Mouse (Mus musculus): ENCODE measurements around the gene Ramp3.

Gene Ramp3

DNA sequence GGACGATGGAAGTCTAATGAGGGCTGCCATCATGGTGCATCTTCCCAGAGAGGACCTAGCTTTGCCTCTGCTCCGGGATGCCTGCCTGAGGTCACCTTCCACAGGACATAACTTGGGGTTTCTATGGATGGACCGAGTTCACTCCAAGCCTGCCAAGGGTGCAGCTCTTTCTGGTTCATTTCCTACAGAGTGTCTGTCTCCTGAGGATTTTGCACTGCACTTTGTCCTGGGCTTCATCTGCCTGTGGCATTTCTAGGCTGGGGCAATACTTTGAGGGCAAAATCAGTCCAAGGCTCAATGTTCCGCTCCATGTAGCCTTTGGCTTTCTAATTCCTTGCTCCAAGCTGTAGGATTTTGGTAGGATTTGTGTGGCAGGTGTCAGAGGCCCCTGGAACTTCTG is 12.5 kb downstream of the Ramp3 start:
- no peak for DNase-seq (ENCODE audit: low spot score in 2 of 2)

DNA sequence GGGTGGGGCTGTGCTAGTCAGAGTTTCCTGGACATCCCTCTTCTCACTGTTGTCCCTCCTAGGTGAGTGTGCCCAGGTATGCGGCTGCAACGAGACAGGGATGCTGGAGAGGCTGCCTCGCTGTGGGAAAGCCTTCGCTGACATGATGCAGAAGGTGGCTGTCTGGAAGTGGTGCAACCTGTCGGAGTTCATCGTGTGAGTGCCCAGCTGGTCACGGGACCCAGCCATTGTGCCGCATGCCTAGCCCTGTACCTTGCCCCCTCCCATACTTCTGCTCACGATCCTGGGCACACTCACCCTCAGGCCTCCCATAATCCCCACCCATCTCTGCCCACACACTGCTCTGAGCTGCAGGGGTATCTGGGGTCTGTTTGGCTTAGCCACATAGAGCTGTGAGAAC is 16.4 kb downstream of the Ramp3 start:
- no peak for DNase-seq (ENCODE audit: low spot score in 2 of 2)

DNA sequence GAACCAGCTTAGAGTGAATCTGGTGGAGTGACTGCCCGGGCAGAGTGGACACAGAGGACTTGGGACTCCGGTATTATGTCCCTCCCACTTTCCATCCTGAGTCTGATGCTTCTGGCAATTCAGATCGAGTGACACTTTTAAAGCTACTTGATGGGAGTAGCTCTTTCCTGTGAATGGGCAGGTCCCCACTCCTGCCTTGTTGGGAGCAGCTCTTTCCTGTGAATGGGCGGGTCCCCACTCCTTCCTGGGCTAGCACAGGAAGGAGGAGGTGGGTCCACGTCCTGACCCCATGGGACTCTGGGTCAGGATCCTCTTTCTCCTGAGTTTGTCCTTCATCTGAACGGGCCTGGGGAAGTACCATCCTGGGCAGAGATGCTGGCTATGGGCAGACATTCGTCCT is 17.1 kb downstream of the Ramp3 start:
- no peak for DNase-seq (ENCODE audit: low spot score in 2 of 2)

DNA sequence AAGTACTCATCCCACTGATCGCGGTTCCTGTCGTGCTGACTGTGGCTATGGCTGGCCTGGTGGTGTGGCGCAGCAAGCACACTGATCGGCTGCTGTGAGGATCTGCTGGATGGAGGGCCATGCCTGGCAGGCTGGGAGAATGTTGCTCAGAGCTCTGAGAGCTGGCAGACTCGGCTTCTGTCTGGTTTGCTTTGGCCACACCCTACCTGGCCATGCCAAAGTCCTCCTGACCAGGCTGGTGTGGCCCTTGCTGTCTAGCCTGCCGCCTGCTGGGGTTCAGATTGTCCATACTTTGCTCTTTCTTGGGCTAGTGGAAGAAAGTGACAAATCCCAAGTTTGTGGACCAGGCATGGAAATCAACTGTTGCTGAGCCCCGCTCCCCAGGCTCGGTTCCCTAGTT is 18.3 kb downstream of the Ramp3 start:
- no peak for DNase-seq (ENCODE audit: low spot score in 2 of 2)

DNA sequence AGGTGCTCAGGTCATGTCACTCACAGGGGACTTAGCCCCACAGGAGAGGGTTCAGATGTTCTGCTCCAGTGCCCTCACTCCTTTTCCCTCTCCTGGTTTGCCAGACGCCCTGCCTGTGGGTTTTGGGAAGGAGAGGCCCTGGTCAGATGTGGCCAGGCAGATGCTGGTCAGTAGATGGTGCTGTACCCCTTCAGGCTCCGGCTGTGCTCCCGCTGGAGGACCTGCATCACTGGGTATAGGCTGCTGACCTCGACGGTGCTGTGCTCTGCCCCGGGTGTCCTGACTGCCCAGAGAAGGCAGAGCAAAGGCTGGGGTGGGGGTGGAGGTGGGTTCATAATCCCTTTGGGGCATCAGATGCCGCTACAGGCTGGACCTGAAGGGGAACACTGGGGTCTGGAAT is 19.2 kb downstream of the Ramp3 start:
- no peak for DNase-seq (ENCODE audit: low spot score in 2 of 2)

DNA sequence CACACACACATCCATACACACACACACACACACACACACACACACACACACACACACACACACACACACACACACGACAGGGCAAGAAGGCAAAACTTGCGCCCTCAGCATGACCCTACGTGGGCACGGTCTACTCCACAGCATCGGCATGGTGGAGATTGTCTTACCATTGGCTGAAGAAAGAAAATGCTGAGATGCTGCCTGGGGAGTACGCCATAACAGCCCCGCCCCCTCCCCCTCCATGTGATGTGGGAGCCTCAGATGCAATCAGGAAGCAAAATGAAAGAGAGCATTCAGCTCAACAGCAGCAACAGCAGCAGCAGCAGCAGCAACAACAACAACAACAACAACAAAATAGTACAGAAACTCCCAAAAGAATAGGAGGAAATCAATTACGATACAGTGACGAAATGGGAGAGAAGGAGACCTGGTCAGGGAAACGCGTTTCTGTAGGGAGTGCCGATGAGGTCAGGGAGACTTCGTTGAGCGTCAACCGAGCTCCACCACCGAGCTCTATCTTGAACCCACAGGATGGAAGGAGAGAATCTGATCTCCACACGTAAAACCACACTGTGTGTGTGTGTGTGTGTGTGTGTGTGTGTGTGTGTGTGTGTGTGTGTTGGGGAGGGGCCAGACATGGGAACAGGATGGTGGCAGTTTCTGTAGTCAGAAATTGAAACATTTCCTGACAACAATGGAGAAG is 21.5 kb downstream of the Ramp3 start:
- no peak for DNase-seq (ENCODE audit: low spot score in 2 of 2)

DNA sequence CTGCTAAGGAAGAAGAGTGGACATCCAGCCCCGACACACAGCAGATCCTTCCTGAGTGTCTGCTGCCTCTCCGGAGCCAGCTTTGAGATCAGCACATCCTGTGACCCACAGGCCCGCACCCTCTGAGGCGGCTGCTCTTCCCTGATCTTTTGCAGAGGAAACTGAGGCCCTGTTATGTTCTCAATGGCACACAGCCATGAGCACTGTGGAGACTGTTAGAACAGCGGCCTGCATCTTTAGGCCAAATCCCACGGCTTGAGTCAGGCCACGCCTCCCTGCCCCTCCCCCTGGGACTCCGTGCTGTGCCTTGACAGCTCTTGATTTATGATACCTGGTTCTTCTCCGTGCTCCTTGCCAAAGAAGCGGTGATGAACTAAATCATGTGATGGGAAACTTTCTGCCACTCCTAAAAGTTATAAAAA is 22.1 kb downstream of the Ramp3 start:
- DNase-seq (ENCODE audit: low spot score in 2 of 2) = no peak

DNA sequence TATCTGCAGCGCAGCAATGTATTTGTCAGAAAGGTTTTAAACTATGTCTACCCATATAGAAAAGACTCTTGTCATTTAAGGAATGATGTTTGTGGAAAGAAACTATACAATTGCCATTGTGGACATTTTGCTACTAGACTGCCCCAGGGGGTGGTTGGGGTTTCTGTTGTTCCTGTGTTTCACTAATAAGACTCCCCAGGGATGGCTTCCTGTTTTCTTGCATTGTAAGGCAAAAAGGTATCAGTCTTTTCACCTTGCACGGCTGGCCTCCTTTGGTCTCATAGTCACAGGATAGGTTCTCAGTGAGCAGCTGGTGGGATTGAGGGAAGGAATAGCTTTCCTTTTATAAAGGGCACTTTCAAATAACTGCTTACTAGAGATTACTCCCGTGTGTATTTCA is 26.4 kb downstream of the Ramp3 start:
- DNase-seq (ENCODE audit: low spot score in 2 of 2) = no peak

DNA sequence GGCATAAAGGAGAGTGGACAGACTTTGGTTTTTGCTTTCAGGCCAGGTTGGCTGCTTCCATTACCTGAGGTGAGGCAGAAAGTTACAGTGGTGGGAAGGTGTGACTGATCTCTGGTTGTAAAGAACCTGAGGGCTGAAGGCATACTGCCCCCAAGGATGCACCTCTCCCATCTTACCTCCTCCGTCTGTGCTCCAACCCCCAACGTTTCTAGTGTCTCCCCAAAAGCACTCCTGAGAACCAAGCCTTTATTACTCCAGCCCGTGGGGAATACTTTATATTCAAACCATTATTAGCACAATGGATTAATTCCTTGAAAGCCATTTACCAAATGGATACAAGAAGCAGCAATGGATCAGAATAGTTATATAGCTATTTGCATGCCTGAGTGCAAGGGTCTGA is 30.6 kb downstream of the Ramp3 start:
- no peak for DNase-seq (ENCODE audit: low spot score in 2 of 2)

DNA sequence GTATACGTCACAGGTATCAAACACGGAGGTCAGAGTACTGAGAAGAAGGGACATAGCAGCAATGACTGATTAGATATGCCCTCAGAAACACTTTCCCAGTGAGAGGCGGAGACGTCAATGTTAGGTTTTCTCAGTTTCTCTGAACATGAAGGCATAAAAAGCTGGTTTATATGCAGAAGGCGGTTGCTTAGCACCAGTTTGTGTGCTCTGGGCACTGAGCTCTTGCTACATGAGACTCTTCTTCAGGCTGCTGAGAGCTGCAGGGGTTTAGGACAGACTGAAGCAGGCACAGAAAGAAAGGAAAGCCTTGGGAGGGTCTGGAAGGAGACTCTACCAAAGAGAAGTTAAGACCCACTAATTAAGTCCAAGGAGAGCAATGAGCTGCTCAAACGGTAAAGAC is 34.0 kb downstream of the Ramp3 start:
- DNase-seq (ENCODE audit: low spot score in 2 of 2) = no peak

DNA sequence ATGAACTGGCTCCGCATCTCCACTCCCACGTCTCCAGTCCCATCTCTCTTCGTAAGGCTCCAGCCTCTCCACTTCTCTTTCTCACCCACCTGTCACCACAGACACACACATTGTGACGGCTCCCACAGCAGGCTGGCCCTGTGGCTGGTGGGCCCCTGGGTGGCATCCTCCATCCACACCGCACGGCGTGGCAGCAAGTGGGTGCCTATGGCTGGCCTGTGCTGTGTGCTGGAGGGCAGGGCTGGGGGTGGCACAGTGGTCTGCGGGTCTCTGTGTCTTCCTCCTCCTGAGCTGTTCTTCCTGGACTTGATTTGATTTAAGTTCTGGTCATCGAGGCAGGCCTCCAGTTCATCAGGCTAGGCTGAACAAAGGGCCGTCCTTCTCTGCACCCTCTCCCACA is 35.8 kb downstream of the Ramp3 start:
- no peak for DNase-seq (ENCODE audit: low spot score in 2 of 2)

DNA sequence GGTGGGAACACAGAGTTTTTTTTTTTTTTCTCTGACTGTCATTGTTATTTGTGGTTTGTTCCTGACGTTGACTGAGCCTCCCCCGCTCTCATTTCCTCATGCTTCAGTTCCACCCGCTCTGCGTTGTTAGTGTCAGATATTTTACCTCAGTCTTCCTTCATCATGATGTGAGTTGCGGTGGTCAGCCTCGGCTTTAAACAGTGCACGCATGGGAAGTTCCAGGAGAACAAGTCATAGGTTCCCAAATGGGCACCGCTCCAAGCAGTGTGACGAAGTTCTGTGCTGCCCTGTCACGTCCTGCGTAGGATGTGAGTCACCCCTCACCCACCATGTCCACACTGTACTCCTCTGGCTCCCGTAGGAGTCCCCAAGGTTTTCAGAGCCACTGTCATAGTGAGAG is 36.9 kb downstream of the Ramp3 start:
- DNase-seq (ENCODE audit: low spot score in 2 of 2) = no peak

DNA sequence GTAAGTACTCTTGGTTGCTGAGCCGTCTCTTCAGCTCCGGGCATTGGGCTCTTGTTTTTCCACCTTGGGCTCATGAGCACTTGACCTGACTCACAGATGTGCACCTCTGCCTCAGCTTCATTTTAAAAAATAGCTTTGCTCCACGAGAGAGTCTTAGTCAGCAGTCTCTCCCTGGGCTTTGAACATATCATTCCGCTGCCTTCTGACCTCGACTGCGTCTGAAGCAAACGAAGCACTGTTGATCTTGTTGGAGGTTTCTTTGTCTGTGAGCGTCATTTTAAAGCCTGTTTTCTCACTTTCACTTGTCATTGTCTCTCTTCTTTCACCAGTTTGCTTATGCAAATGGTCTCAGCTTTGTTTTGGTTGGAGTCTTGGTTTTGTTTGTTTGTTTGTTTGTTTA is 38.2 kb downstream of the Ramp3 start:
- no peak for DNase-seq (ENCODE audit: low spot score in 2 of 2)

DNA sequence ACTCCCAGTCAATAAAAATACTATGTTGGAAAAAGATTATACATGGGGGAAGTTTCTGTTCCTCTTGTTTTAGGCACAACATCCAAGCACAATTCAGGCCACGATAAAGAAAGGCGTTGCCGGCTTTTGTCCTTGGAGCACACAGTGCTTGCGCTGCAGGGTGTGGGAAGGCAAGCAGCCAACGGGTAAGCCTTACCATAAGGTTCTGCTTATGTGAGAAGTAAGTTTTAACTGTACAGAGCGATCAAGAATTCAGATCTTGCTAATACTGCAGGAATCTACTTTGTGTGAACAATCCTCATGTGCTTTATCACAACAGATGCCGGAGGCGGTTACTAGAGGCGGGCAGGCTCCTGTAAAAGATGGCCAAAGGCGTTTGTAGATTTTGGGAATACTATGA is 39.4 kb downstream of the Ramp3 start:
- no peak for DNase-seq (ENCODE audit: low spot score in 2 of 2)

DNA sequence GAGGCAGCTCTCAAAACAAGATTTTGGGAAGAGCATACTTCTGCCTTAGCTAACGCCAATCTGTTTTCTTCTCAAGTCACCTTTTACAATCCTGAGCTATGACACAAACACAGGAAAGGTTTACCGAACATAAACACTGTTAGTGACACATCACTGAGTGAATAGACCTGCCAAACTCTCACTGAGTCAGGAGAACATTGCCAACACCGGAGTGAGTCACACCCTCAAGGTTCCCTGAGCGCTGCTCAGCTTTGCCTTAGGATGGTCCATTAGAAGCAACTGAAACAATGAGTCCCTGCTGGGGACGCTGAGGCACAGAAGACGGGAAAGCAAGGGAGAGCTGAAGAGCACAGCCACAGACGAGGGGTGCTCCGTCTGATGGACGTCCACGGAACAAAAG is 40.0 kb downstream of the Ramp3 start:
- DNase-seq (ENCODE audit: low spot score in 2 of 2) = no peak

DNA sequence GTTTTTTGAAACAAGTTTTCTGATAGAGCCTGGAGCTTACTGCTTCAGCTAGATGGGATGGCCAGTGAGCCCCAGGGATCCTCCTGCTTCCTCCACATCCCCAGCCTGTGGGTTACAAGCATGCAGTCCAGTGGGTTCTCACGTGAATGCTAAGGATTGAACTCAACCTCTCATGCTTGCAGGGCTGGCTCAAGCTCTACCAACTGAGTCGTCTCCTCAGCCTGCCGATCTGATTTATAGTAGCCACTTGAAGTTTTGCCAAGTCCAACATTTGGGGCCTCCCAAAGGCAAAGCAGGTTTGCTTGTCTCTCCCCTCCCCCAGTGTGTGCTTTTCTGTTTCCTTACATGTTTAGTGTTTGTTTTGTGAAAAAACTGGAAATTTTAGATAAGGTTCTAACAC is 43.9 kb downstream of the Ramp3 start:
- no peak for DNase-seq (ENCODE audit: low spot score in 2 of 2)

DNA sequence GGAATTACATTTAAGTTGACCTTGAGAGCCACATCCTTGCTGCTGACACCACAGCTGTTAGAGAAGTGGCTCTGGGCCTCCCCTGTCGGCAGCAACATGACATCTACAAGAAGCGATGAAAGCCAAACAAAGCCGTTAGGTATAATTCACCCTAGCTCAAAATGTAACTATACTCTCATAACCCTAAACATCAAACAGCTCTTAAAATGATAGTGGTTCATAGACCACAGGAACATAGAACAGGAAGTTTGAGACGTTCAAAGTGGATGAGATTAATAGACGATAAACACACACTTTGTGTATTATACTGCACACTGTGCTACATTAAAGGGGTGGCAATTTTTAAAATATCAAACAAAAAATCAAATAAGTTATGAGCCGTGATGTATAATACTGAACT is 46.5 kb downstream of the Ramp3 start:
- DNase-seq (ENCODE audit: low spot score in 2 of 2) = no peak

DNA sequence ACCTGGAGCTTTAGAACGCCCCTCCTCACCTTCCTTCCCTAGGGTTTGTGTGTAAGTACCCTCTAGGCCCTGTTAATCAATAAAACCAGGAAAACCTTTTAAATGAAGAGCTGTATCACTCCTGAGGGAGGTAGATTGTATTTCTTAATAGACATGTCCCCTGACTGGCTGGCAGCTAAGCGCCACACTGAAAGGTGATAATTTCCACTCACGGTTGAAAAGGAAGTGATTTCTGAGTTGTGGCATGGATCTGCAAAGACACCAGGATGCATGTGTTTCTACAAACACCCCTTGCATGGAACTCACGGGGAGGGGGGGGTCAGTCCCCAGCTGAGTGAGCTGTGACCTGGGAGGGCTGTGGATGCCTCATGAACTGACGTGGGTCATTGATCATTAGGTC is 47.2 kb downstream of the Ramp3 start:
- no peak for DNase-seq (ENCODE audit: low spot score in 2 of 2)

DNA sequence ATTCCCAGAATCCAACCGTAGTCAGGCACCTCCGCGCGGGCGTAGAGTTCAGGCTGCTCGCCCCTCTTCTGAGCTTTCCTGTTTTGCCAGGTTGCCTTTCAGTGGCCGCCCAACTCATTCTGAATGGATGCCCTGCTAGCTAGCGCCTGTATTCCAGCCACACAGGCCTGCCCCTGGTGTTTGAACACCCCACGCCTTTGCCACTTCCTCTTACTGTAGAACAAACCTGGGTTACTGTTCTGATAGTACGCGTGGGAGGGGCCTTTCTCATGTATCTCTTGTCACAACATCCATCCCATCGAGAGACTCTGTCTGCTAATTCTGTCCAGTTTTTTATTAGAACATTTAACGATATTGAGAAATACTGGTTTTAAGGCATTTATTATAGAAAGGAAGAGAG is 48.5 kb downstream of the Ramp3 start:
- no peak for DNase-seq (ENCODE audit: low spot score in 2 of 2)

DNA sequence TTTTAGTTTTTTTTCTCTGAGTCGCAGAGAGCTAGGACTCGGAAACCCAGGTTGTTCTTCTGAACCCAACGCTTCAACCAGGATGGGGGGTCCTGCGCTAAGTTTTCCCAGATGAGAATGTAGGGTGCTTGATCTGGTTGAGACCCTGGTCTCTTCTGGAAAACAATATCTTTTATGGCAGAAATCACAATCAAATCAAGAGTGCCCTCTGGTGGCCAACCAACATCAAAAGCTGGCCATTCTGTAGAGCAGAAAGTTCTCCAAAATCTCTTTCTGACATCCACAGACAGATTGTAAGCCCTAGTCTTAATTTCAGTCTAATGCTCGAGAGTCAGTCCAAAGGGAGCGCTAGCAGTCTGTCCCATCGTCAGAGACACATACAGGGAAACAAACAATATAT is 50.1 kb downstream of the Ramp3 start:
- no peak for DNase-seq (ENCODE audit: low spot score in 2 of 2)

DNA sequence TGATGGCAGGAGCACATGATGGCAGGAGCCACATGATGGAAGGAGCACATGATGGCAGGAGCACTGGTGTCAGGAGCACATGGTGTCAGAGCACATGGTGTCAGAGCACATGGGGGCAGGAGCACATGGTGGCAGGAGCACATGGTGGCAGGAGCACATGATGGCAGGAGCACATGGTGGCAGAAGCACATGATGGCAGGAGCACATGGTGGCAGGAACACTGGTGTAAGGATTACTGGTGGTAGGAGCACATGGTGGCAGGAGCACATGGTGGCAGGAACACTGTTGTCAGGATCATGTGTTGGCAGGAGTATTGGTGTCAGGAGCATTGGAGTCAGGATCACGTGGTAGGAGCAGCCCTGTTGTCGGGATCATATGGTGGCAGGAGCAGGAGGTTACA is 52.1 kb downstream of the Ramp3 start:
- DNase-seq (ENCODE audit: low spot score in 2 of 2) = no peak

DNA sequence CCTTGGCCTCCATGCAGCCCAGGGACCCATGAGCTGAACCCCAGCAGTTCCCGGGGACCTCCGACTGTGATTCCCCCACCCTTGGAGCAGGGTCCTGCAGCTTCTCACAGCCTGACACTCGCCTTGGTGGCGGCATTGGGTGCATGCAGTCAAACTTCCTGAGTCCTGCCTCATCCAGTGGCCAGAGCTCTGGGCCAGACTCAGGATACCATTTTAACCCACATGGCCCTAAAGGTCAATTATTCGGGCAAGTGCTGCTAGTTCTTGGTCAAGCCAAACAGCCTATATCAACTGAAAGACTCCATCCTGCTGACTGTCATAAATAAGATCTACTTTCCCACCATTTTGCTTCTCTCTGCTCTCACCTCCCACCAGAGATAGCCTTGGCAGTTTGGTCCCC is 62.4 kb downstream of the Ramp3 start:
- no peak for DNase-seq (ENCODE audit: low spot score in 2 of 2)

DNA sequence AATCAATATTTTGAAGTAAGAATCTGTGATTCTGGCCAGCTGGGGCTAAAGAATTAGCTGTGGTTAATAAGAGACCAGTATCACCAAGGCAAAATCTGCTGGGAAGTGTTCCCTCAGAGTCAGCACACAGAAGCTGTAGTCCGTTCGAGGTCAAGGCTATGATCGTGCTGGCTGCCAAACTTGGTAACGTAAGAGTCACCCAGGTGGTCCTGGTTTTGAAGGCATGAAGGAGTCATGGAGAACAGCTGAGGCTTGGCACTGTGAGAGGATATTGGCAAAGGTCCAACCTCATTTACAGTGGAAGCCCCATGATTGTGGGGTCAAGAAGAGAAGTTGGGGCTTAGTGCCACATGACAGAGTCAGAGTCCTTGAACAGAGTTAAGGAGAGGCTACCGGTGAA is 68.6 kb downstream of the Ramp3 start:
- DNase-seq (ENCODE audit: low spot score in 2 of 2) = no peak
